Comparison of ENCODE assay signal across 11 mouse cellular contexts in genomic region chr6:38145463-38146065, GRCm38 (mm10). TPM values are rescaled to one million over a fixed set of nuclear protein-coding genes. Genes with fewer than 3 reads are reported as not detected.
DNase-seq lines count a peak whose midpoint lies in the region; ATAC-seq and TF ChIP-seq lines count a peak whose summit lies in the region.
"Had no signal": no experiment of that assay in that cellular context is flagged by ENCODE, and none has a peak within 500 bp of the region (broad histone marks: within the 10 kb centered on the region; RNA-seq: fewer than 3 reads in every experiment).

No protein-coding gene starts in this region.

- no peak for TF ChIP-seq EP300 in heart, postnatal 0 days (IDR thresholded peaks at IDR 0.05; ENCODE audit: low read depth)

- H3K36me3 ChIP-seq in intestine, embryonic 16.5 days (ENCODE audit: control insufficient read depth, insufficient read depth, low read length): no peaks in the 10 kb centered on the region
- no peaks in the 10 kb centered on the region for H3K36me3 ChIP-seq in intestine, embryonic 15.5 days
- H3K36me3 ChIP-seq in heart, postnatal 0 days (replicated peaks; ENCODE audit: control insufficient read depth, insufficient read depth, low read length): peaks cover 5% of the 10 kb centered on the region; the same call in 1 of the 2 replicates

- H3K4me3 ChIP-seq in intestine, embryonic 16.5 days (ENCODE audit: low read length): no peak overlapping the region
- no peak overlapping the region for H3K4me3 ChIP-seq in intestine, embryonic 15.5 days (replicated peaks)
- no peak overlapping the region for H3K4me3 ChIP-seq in brown adipose tissue, adult 24 weeks (ENCODE audit: insufficient read depth, low read depth, low read length)
- no peak overlapping the region for H3K4me3 ChIP-seq in heart, postnatal 0 days (ENCODE audit: low read depth, low read length)

- H3K4me2 ChIP-seq in intestine, embryonic 16.5 days (ENCODE audit: low read depth, low read length): no peak overlapping the region
- no peak overlapping the region for H3K4me2 ChIP-seq in intestine, embryonic 15.5 days (replicated peaks)
- H3K4me2 ChIP-seq in heart, postnatal 0 days (ENCODE audit: low read depth, low read length): no peak overlapping the region

- no peaks in the 10 kb centered on the region for H3K27me3 ChIP-seq in intestine, embryonic 16.5 days (replicated peaks; ENCODE audit: control insufficient read depth, insufficient read depth, low read length)
- no peaks in the 10 kb centered on the region for H3K27me3 ChIP-seq in intestine, embryonic 15.5 days (replicated peaks)
- H3K27me3 ChIP-seq in heart, postnatal 0 days (ENCODE audit: control insufficient read depth, insufficient read depth, low read length): no peaks in the 10 kb centered on the region

- 0 out of 2 replicates have a peak overlapping the region, but pooled peaks have one; percentile 16 for H3K27ac ChIP-seq in intestine, embryonic 16.5 days (ENCODE audit: low read length)
- no peak overlapping the region for H3K27ac ChIP-seq in intestine, embryonic 15.5 days
- H3K27ac ChIP-seq in brown adipose tissue, adult 24 weeks (replicated peaks; ENCODE audit: low read depth, low read length): 0 out of 2 replicates have a peak overlapping the region, but pooled peaks have one; percentile 46
- H3K27ac ChIP-seq in heart, postnatal 0 days (ENCODE audit: low read depth): 0 out of 2 replicates have a peak overlapping the region, but pooled peaks have one; percentile 15
- H3K27ac ChIP-seq: macrophage had no signal

- H3K9me3 ChIP-seq in intestine, embryonic 16.5 days (ENCODE audit: control insufficient read depth, low read length): no peaks in the 10 kb centered on the region
- H3K9me3 ChIP-seq in intestine, embryonic 15.5 days: no peaks in the 10 kb centered on the region
- H3K9me3 ChIP-seq in heart, postnatal 0 days (replicated peaks; ENCODE audit: control insufficient read depth, low read length): no peaks in the 10 kb centered on the region

- no peak for ATAC-seq in intestine, embryonic 16.5 days
- no peak for ATAC-seq in intestine, embryonic 15.5 days
- ATAC-seq in heart, postnatal 0 days (ENCODE audit: insufficient read depth, low read depth): no peak
- ATAC-seq in megakaryocyte-erythroid progenitor cell, adult 5-6 weeks (replicated peaks; ENCODE audit: low FRiP score, low TSS enrichment, poor library complexity, severe bottlenecking): no peak

- DNase-seq in heart, postnatal 0 days (ENCODE audit: low spot score): peak; percentile 27
- peak; percentile 84 for DNase-seq in layer of hippocampus, adult 9-11 months
- no peak for DNase-seq in spleen, adult 18-20 months
- DNase-seq in urinary bladder, adult 2 months (ENCODE audit: low spot score): no peak
- DNase-seq: cerebellum, postnatal 14 days had no signal

- H3K9ac ChIP-seq in intestine, embryonic 16.5 days (ENCODE audit: low read depth, low read length): no peak overlapping the region
- H3K9ac ChIP-seq in intestine, embryonic 15.5 days: no peak overlapping the region
- H3K9ac ChIP-seq in heart, postnatal 0 days (replicated peaks; ENCODE audit: low read depth, low read length): no peak overlapping the region

- WGBS in intestine, embryonic 16.5 days: 66% methylated on average over 8 of the region's 8 CpGs
- 65% methylated on average over 8 of the region's 8 CpGs for WGBS in intestine, embryonic 15.5 days
- 63% methylated on average over 8 of the region's 8 CpGs for WGBS in heart, postnatal 0 days

- peaks cover 12% of the 10 kb centered on the region; the same call in 1 of the 2 replicates for H3K4me1 ChIP-seq in intestine, embryonic 16.5 days (ENCODE audit: control insufficient read depth, insufficient read depth, low read length)
- H3K4me1 ChIP-seq in intestine, embryonic 15.5 days (replicated peaks): peaks cover 3% of the 10 kb centered on the region
- peaks cover 7% of the 10 kb centered on the region; the same call in 1 of the 2 replicates for H3K4me1 ChIP-seq in brown adipose tissue, adult 24 weeks (ENCODE audit: control insufficient read depth, insufficient read depth, insufficient read length, low read length)
- H3K4me1 ChIP-seq in heart, postnatal 0 days (ENCODE audit: control insufficient read depth, insufficient read depth): peaks cover 6% of the 10 kb centered on the region; the same call in 1 of the 2 replicates

- no peak for TF ChIP-seq CTCF in heart, postnatal 0 days (IDR thresholded peaks at IDR 0.05; ENCODE audit: low read depth)

RNA-seq across cellular contexts. Expression of gene Atp6v0a4, which starts 21.2 kb away (rescaled TPM):
- 5.1 and 5.4 TPM in 2 replicates for polyA plus RNA-seq in intestine, embryonic 16.5 days (2015; fragmentation: Nextera tagmentation; extraction: Ambion mirVana)
- polyA plus RNA-seq in intestine, embryonic 15.5 days (2015; fragmentation: Nextera tagmentation; extraction: Ambion mirVana): 3.9 and 4.0 TPM in 2 replicates
- polyA plus RNA-seq in brown adipose tissue, adult 24 weeks (2012; ENCODE audit: insufficient read depth, insufficient read length, missing spikeins): not detected in 2 replicates
- total RNA-seq in heart, postnatal 0 days (2014; rRNA removed; ENCODE audit: low replicate concordance): 0.04 TPM in 1 of 2 replicates, not detected in the other
- 0.04 and 0.12 TPM in 2 replicates for polyA plus RNA-seq in heart, postnatal 0 days (2015; fragmentation: Nextera tagmentation; extraction: Ambion mirVana)
- total RNA-seq in megakaryocyte-erythroid progenitor cell, adult 5-6 weeks (2014; fragmentation: Nextera tagmentation): 0.46 and 0.79 TPM in 2 replicates
- total RNA-seq in megakaryocyte-erythroid progenitor cell, adult 5-6 weeks (2017): 2.5 TPM in 1 of 2 replicates, not detected in the other
- 1.1 and 1.5 TPM in 2 replicates for polyA plus RNA-seq in urinary bladder, adult 2 months (2012; rRNA removed)
- polyA plus RNA-seq: macrophage had no signal

RNA-seq across cellular contexts. Expression of gene Tmem213, which starts 36.5 kb away (rescaled TPM):
- polyA plus RNA-seq in intestine, embryonic 16.5 days (2015; fragmentation: Nextera tagmentation; extraction: Ambion mirVana): not detected in 2 replicates
- polyA plus RNA-seq in intestine, embryonic 15.5 days (2015; fragmentation: Nextera tagmentation; extraction: Ambion mirVana): 0.57 TPM in 1 of 2 replicates, not detected in the other
- not detected in 2 replicates for polyA plus RNA-seq in brown adipose tissue, adult 24 weeks (2012; ENCODE audit: insufficient read depth, insufficient read length, missing spikeins)
- not detected in 2 replicates for total RNA-seq in heart, postnatal 0 days (2014; rRNA removed; ENCODE audit: low replicate concordance)
- polyA plus RNA-seq in heart, postnatal 0 days (2015; fragmentation: Nextera tagmentation; extraction: Ambion mirVana): not detected in 2 replicates
- total RNA-seq in megakaryocyte-erythroid progenitor cell, adult 5-6 weeks (2014; fragmentation: Nextera tagmentation): not detected in 2 replicates
- total RNA-seq in megakaryocyte-erythroid progenitor cell, adult 5-6 weeks (2017): not detected in 2 replicates
- not detected in 2 replicates for polyA plus RNA-seq in urinary bladder, adult 2 months (2012; rRNA removed)
- total RNA-seq: heart, postnatal 36 days had no signal
- polyA plus RNA-seq: macrophage had no signal

Comparison
In these comparisons a context has a peak if more than half of its experiments do, and no peak if none do; other contexts are left out.
1. DNase-seq: peak in heart, postnatal 0 days (single experiment) and layer of hippocampus, adult 9-11 months (single experiment); none in spleen, adult 18-20 months (0 of 2) and urinary bladder, adult 2 months (single experiment).